Mouse (Mus musculus): ENCODE measurements around the gene Gcgr. TPM values are rescaled to one million over a fixed set of nuclear protein-coding genes. Genes with fewer than 3 reads are reported as not detected.

Gcgr gene
- total and polyA plus RNA-seq, 3 experiments = 0.09 to 0.20 (median 0.13) TPM

- TF ChIP-seq ZNF384 (IDR thresholded peaks at IDR 0.05; ENCODE audit: low read depth, low read length) (peak; percentile 73), MXI1 (IDR thresholded peaks at IDR 0.05; ENCODE audit: low read depth, low read length) (no peak), ZMIZ1 (IDR thresholded peaks at IDR 0.05; ENCODE audit: low read depth, low read length) (0 out of 2 replicates have a peak, but pooled peaks have one; percentile 5)
- Histone ChIP-seq H3K4me1 (ENCODE audit: control insufficient read depth in 1 of 2, insufficient read depth in 2 of 2) (peaks cover 15 to 69% of the 10 kb centered on the region in 2 experiments), H3K4me3 (replicated peaks in 1 of 3; ENCODE audit: low read depth in 2 of 3, low read length in 2 of 3, poor library complexity in 1 of 3) (no peak overlapping the region), H3K27me3 (replicated peaks) (no peaks in the 10 kb centered on the region), H3K4me2 (ENCODE audit: insufficient read depth, low read depth, poor library complexity, severe bottlenecking) (0 out of 2 replicates have a peak overlapping the region, but pooled peaks have one; percentile 75), H3K36me3 (replicated peaks in 1 of 2; ENCODE audit: control insufficient read depth in 1 of 2, insufficient read depth in 1 of 2, low read length in 1 of 2) (peaks cover 44 to 56% of the 10 kb centered on the region in 2 experiments), H3K79me2 (replicated peaks; ENCODE audit: control insufficient read depth, extremely low read depth, insufficient read depth, poor library complexity, severe bottlenecking) (peaks cover 45% of the 10 kb centered on the region), H3K27ac (ENCODE audit: insufficient read depth, low read depth) (no peak overlapping the region), H3K9ac (ENCODE audit: insufficient read depth, low read depth) (no peak overlapping the region), H3K9me3 (replicated peaks; ENCODE audit: low read length) (no peaks in the 10 kb centered on the region)
- dilution Hi-C loops (cut with MboI; ENCODE audit: extremely low pct_ligation_motif_present, extremely low pct_unique_long_range_greater_than_20kb, low sequenced_read_pairs) = no loop called here
- DNase-seq (ENCODE audit: extremely low read depth) = no peak
- in situ Hi-C loops (cut with MboI; ENCODE audit: low pct_ligation_motif_present, low pct_unique_long_range_greater_than_20kb, low sequenced_read_pairs) = no loop called here
Measured at GRCm38 (mm10) chr11:120575046-120575445, 44.5 kb downstream of the Gcgr start.

GRCm38 (mm10) chr11:120575940-120576339 lies 45.4 kb downstream of the Gcgr start:
- TF ChIP-seq CTCF (conservative IDR thresholded peaks at IDR 0.05 in 1 of 2, IDR thresholded peaks at IDR 0.05 in 1 of 2; ENCODE audit: low read depth in 2 of 2, low read length in 2 of 2) (no peak), POLR2AphosphoS2 (IDR thresholded peaks at IDR 0.05; ENCODE audit: low read depth, low read length) (peak; percentile 65; the same call in 1 of the 2 replicates)

GRCm38 (mm10) chr11:120576365-120576981 lies 46.0 kb downstream of the Gcgr start:
- peaks cover 11 to 61% of the 10 kb centered on the region in 2 experiments for H3K4me1 ChIP-seq (ENCODE audit: control insufficient read depth in 1 of 2, insufficient read depth in 2 of 2)
- H3K4me3 ChIP-seq (replicated peaks in 1 of 3; ENCODE audit: low read depth in 2 of 3, low read length in 2 of 3, poor library complexity in 1 of 3) = no peak overlapping the region
- in situ Hi-C loops (cut with MboI; ENCODE audit: low pct_ligation_motif_present, low pct_unique_long_range_greater_than_20kb, low sequenced_read_pairs) (no loop called here), dilution Hi-C loops (cut with MboI; ENCODE audit: extremely low pct_ligation_motif_present, extremely low pct_unique_long_range_greater_than_20kb, low sequenced_read_pairs) (no loop called here)
- H3K36me3 ChIP-seq (replicated peaks in 1 of 2; ENCODE audit: control insufficient read depth in 1 of 2, insufficient read depth in 1 of 2, low read length in 1 of 2) = peaks cover 32 to 46% of the 10 kb centered on the region in 2 experiments
- TF ChIP-seq ZC3H11A (IDR thresholded peaks at IDR 0.05; ENCODE audit: low read depth, low read length) = no peak
- TF ChIP-seq ZNF384 (IDR thresholded peaks at IDR 0.05; ENCODE audit: low read depth, low read length) = no peak
- TF ChIP-seq POLR2AphosphoS2 (IDR thresholded peaks at IDR 0.05; ENCODE audit: low read depth, low read length) = peak; percentile 65; the same call in 1 of the 2 replicates
- TF ChIP-seq SIN3A (IDR thresholded peaks at IDR 0.05; ENCODE audit: low read length) = 0 out of 2 replicates have a peak, but pooled peaks have one; percentile 0
- TF ChIP-seq MEF2A (IDR thresholded peaks at IDR 0.05; ENCODE audit: borderline replicate concordance, low read depth, low read length) = no peak
- 0 out of 2 replicates have a peak, but pooled peaks have one; percentile 2 for TF ChIP-seq CHD2 (IDR thresholded peaks at IDR 0.05; ENCODE audit: low read length)
- TF ChIP-seq POLR2A (IDR thresholded peaks at IDR 0.05; ENCODE audit: low read depth, low read length) = peak; percentile 65
- TF ChIP-seq TBP (conservative IDR thresholded peaks at IDR 0.05; ENCODE audit: low read depth, low read length) = no peak
- no peaks in the 10 kb centered on the region for H3K27me3 ChIP-seq (replicated peaks)
- no peak overlapping the region for H3K27ac ChIP-seq (ENCODE audit: insufficient read depth, low read depth)
- no peak overlapping the region for H3K4me2 ChIP-seq (ENCODE audit: insufficient read depth, low read depth, poor library complexity, severe bottlenecking)
- no peak for DNase-seq (ENCODE audit: extremely low read depth)
- peaks cover 43% of the 10 kb centered on the region for H3K79me2 ChIP-seq (replicated peaks; ENCODE audit: control insufficient read depth, extremely low read depth, insufficient read depth, poor library complexity, severe bottlenecking)
- no peak overlapping the region for H3K9ac ChIP-seq (ENCODE audit: insufficient read depth, low read depth)
- no peaks in the 10 kb centered on the region for H3K9me3 ChIP-seq (replicated peaks; ENCODE audit: low read length)

More at GRCm38 (mm10) chr11:120575940-120576339, 45.4 kb downstream of the Gcgr start:
- DNase-seq (ENCODE audit: extremely low read depth) = no peak
- Histone ChIP-seq H3K4me2 (ENCODE audit: insufficient read depth, low read depth, poor library complexity, severe bottlenecking) (no peak overlapping the region), H3K27me3 (replicated peaks) (no peaks in the 10 kb centered on the region), H3K79me2 (replicated peaks; ENCODE audit: control insufficient read depth, extremely low read depth, insufficient read depth, poor library complexity, severe bottlenecking) (peaks cover 45% of the 10 kb centered on the region), H3K4me1 (ENCODE audit: control insufficient read depth in 1 of 2, insufficient read depth in 2 of 2) (peaks cover 15 to 66% of the 10 kb centered on the region in 2 experiments), H3K27ac (ENCODE audit: insufficient read depth, low read depth) (no peak overlapping the region), H3K4me3 (replicated peaks in 1 of 3; ENCODE audit: low read depth in 2 of 3, low read length in 2 of 3, poor library complexity in 1 of 3) (no peak overlapping the region), H3K36me3 (replicated peaks in 1 of 2; ENCODE audit: control insufficient read depth in 1 of 2, insufficient read depth in 1 of 2, low read length in 1 of 2) (peaks cover 35 to 51% of the 10 kb centered on the region in 2 experiments), H3K9ac (ENCODE audit: insufficient read depth, low read depth) (no peak overlapping the region), H3K9me3 (replicated peaks; ENCODE audit: low read length) (no peaks in the 10 kb centered on the region)
- in situ Hi-C loops (cut with MboI; ENCODE audit: low pct_ligation_motif_present, low pct_unique_long_range_greater_than_20kb, low sequenced_read_pairs) = no loop called here
- dilution Hi-C loops (cut with MboI; ENCODE audit: extremely low pct_ligation_motif_present, extremely low pct_unique_long_range_greater_than_20kb, low sequenced_read_pairs) = no loop called here
